Mouse (Mus musculus): Measurements from ENCODE around the gene Lrmda. TPM values are rescaled to one million over a fixed set of nuclear protein-coding genes. Genes with fewer than 3 reads are reported as not detected.

The Lrmda gene
- polyA plus RNA-seq, 1 experiment from 2014 or later, result 0.94 TPM

DNA sequence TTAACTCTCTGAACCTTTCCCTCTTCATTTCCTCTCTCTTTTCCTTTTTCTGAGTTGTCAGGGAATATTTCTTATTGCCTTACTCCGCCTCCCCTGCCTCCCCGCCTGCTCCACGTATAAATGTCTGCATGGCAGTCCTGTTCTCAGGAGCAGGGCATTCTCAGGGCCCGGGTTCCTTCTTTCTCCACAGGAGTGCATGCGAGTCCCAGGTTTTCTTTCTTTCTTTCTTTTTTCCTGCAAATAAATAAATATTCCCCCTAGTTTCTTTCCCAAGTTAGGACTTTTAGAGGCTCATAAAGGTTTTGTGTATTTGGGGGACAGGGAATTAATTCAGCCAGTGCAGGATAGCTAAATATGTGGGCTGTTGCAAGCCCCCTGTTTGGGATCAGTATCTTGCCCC, 27.7 kb upstream of the Lrmda start:
- H3K9ac ChIP-seq (ENCODE audit: low read length), result peak overlapping the region; percentile 83
- no peak for ATAC-seq (ENCODE audit: insufficient read depth, low FRiP score)
- H3K27ac ChIP-seq (ENCODE audit: low read length), result peak overlapping the region; percentile 99

DNA sequence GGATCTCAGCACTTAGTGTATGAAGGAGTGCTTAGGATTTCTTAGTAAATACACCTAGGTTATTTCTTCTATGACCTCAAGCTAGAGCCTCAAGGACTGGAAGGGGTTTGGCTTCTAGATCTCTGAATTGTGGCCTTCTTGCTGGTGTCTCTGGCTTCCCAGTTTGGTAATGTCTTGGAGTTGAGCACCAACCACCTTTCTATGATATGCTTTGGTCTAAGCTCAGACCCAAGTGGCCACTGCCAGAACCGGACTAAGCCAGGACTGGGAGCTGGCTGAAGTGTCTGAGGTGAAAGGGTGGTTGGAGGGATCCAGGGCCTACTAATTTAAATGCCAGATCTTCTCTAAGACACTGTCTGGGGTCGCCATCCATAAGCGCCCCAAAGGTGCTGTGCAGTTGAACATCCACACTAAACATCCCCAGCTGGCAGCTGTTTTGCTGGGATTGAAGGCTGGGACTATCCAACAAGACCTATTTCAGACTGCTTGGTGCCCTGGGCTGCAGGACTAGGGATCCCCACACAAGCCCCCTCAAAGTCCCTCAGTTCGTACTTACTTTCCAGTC, 27.1 kb upstream of the Lrmda start:
- 71% methylated on average over 4 of the region's 4 CpGs for WGBS

More for the DNA sequence above, 27.7 kb upstream of the Lrmda start:
- H3K27me3 ChIP-seq (ENCODE audit: control insufficient read depth, insufficient read depth, low read length), result no peaks in the 10 kb centered on the region
- H3K36me3 ChIP-seq (ENCODE audit: control insufficient read depth, insufficient read depth, low read length), result no peaks in the 10 kb centered on the region
- peaks cover 15% of the 10 kb centered on the region for H3K4me1 ChIP-seq (ENCODE audit: control insufficient read depth, insufficient read depth, low read length)
- peak overlapping the region; percentile 86 for H3K4me2 ChIP-seq (ENCODE audit: low read depth, low read length)
- 39% methylated on average over 5 of the region's 5 CpGs for WGBS
- H3K4me3 ChIP-seq (replicated peaks; ENCODE audit: low read length), result peak overlapping the region; percentile 98
- H3K9me3 ChIP-seq (replicated peaks; ENCODE audit: control insufficient read depth, low read length), result no peaks in the 10 kb centered on the region

DNA sequence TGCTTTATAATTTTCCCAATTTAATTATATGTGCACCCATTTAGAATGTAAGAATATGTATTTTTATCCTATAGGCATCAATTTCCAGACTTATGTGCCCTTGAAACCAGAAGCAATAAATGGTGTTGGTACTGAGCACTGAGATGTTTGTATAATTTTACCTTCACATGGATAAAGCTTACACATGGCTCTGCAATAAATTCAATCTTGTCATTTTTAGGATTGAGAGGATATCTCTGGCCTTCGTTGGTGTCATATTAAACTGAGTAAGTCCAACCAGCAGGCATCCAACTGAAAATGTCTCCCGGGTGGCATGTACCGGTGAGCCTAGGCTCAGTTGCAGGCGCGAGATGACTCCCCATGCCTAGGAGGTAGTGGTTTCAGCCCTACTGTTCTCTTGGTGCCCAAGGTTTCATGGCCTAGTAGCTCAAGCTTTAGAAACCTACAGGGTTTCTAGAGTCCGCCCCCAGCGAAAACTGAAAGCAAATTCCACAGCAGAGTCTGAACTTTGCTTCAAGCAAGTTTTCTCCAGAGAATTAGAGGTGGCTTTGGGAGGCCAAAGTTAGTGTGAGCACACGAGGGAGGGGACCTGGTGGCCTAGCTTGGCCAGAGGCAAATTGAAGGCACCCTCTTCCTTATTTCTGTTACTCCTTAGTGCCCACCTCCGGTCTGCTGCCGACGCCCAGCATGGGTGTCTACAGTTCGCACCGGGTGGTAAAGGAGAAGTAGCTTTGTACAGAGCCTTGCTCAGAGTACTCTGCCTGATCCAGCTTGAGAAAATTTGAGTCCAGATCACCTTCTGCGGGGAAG, 26.1 kb upstream of the Lrmda start:
- H3K27me3 ChIP-seq (ENCODE audit: control insufficient read depth, insufficient read depth, low read length), result no peaks in the 10 kb centered on the region
- H3K4me2 ChIP-seq (ENCODE audit: low read depth, low read length), result peak overlapping the region; percentile 81
- peak overlapping the region; percentile 83 for H3K4me3 ChIP-seq (replicated peaks; ENCODE audit: low read length)
- H3K27ac ChIP-seq (ENCODE audit: low read length), result peak overlapping the region; percentile 95
- H3K4me1 ChIP-seq (ENCODE audit: control insufficient read depth, insufficient read depth, low read length), result peaks cover 15% of the 10 kb centered on the region
- ATAC-seq (ENCODE audit: insufficient read depth, low FRiP score), result no peak
- peak overlapping the region; percentile 89 for H3K9ac ChIP-seq (ENCODE audit: low read length)
- no peaks in the 10 kb centered on the region for H3K36me3 ChIP-seq (ENCODE audit: control insufficient read depth, insufficient read depth, low read length)
- H3K9me3 ChIP-seq (replicated peaks; ENCODE audit: control insufficient read depth, low read length), result no peaks in the 10 kb centered on the region
- 46% methylated on average over 14 of the region's 14 CpGs for WGBS

More for the DNA sequence above, 27.1 kb upstream of the Lrmda start:
- no peaks in the 10 kb centered on the region for H3K9me3 ChIP-seq (replicated peaks; ENCODE audit: control insufficient read depth, low read length)
- no peak for ATAC-seq (ENCODE audit: insufficient read depth, low FRiP score)
- H3K4me1 ChIP-seq (ENCODE audit: control insufficient read depth, insufficient read depth, low read length), result peaks cover 15% of the 10 kb centered on the region
- peak overlapping the region; percentile 98 for H3K4me3 ChIP-seq (replicated peaks; ENCODE audit: low read length)
- no peaks in the 10 kb centered on the region for H3K36me3 ChIP-seq (ENCODE audit: control insufficient read depth, insufficient read depth, low read length)
- H3K27me3 ChIP-seq (ENCODE audit: control insufficient read depth, insufficient read depth, low read length), result no peaks in the 10 kb centered on the region
- H3K9ac ChIP-seq (ENCODE audit: low read length), result peak overlapping the region; percentile 83
- peak overlapping the region; percentile 99 for H3K27ac ChIP-seq (ENCODE audit: low read length)
- peak overlapping the region; percentile 86 for H3K4me2 ChIP-seq (ENCODE audit: low read depth, low read length)

DNA sequence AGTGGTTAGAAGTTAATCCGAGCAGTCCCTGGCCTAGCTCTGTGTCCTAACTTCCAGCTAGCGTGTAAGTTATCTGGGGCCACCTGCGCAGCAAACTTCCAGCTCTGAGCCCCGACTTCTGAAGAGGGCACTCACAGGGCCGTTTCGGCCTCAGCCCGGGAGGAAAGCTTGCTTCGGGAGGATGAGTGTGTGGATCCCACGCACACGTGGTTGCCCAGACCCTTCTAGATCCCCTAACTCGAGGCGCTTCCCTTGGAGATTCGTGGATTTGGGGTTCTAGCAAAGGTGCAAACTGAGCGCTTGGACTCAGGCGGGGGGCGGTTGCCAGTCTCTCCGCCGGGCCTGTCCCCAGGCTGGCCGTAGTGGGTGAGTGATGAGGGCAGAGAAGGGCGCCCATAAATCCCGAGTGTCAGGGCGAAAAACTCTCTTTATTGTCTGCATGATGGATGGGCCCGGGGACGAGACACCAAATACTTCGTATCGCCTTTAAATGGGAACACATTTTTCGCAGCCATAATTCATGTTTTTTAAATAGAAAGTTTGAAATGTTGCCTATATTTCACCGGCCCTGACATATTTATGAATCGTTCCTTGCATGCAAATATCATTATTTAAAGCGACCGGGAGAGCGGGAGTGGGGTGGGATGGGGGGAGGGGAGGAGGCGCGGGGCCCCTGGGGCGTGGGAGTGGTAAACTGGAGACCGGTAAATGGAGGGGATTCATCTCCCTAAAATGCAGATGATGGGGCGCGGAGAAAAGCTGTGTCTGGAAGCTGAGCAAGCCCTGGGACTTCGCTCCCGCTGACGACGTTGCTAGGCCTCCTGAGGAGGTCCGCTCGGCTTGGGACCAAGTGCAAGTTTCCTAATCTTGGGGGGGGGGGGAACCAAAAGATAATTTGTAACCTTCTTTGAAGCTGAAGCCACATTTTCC, 25.2 kb upstream of the Lrmda start:
- peak overlapping the region; percentile 83 for H3K4me3 ChIP-seq (replicated peaks; ENCODE audit: low read length)
- H3K27ac ChIP-seq (ENCODE audit: low read length), result peak overlapping the region; percentile 95
- H3K4me2 ChIP-seq (ENCODE audit: low read depth, low read length), result peak overlapping the region; percentile 81
- H3K27me3 ChIP-seq (ENCODE audit: control insufficient read depth, insufficient read depth, low read length), result no peaks in the 10 kb centered on the region
- H3K9ac ChIP-seq (ENCODE audit: low read length), result peak overlapping the region; percentile 89
- H3K36me3 ChIP-seq (ENCODE audit: control insufficient read depth, insufficient read depth, low read length), result no peaks in the 10 kb centered on the region
- peaks cover 15% of the 10 kb centered on the region for H3K4me1 ChIP-seq (ENCODE audit: control insufficient read depth, insufficient read depth, low read length)
- no peak for ATAC-seq (ENCODE audit: insufficient read depth, low FRiP score)
- H3K9me3 ChIP-seq (replicated peaks; ENCODE audit: control insufficient read depth, low read length), result no peaks in the 10 kb centered on the region
- WGBS, result 9% methylated on average over 42 of the region's 44 CpGs

DNA sequence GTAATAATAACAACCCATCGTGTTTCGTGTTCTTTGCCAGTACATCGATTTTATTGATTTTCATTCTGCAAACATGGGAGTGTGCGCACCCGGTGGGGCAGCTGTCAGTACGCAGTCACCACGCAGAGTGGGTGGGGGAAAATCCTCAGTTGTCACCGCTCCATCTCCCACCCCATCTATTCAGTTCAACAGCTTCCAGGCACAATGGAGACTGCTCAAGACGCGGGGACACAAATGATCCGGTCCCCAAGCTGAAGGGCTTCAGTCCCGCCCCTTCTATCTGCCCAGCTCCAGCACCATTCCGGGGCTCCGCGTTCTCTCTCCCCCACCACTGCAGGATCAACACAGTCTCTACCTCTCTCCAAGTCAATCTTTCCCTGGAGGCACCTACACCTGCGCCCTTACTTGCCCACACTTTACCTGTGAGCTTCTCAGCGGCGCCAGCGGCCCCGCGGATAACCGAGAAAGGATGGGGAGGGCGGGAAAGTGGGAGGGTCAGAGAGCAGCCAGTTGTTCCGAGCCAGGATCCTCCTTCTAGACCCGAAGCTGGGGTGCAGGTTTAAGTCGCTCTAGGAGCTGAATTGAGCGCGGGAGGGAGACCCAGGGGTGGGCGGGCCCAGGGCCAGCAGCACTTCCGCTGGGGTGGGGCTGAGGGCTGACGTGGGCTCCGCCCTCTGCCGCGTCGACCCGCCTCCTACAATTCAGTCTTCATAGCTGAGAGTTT, 24.3 kb upstream of the Lrmda start:
- no peaks in the 10 kb centered on the region for H3K9me3 ChIP-seq (replicated peaks; ENCODE audit: control insufficient read depth, low read length)
- H3K27me3 ChIP-seq (ENCODE audit: control insufficient read depth, insufficient read depth, low read length), result no peaks in the 10 kb centered on the region
- peak overlapping the region; percentile 95 for H3K27ac ChIP-seq (ENCODE audit: low read length)
- peak overlapping the region; percentile 83 for H3K4me3 ChIP-seq (replicated peaks; ENCODE audit: low read length)
- no peaks in the 10 kb centered on the region for H3K36me3 ChIP-seq (ENCODE audit: control insufficient read depth, insufficient read depth, low read length)
- ATAC-seq (ENCODE audit: insufficient read depth, low FRiP score), result peak; percentile 82
- H3K4me1 ChIP-seq (ENCODE audit: control insufficient read depth, insufficient read depth, low read length), result peaks cover 15% of the 10 kb centered on the region
- peak overlapping the region; percentile 89 for H3K9ac ChIP-seq (ENCODE audit: low read length)
- peak overlapping the region; percentile 81 for H3K4me2 ChIP-seq (ENCODE audit: low read depth, low read length)
- under 1% methylated on average over 36 of the region's 36 CpGs for WGBS

DNA sequence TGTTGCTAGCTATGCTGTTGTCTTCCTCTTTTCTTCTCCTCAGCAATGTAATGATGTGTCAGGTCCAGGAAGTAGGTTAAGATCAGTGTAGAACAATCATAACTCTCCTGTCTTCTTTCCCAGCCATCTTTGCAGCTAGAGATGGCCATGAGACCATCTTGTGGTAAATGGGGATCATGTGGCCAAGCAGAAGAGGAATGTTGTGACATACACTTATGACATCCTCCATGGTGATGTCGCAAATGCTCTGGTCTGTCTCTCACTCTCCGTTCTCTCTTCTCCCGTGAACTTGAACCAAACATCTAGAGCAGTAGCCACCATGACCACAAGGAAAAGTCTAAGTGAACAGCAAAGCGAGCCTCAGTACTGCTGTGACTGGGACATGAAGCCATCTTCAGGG, 19.9 kb upstream of the Lrmda start:
- H3K4me2 ChIP-seq (ENCODE audit: low read depth, low read length), result no peak overlapping the region
- H3K4me3 ChIP-seq (replicated peaks; ENCODE audit: low read length), result no peak overlapping the region
- no peak overlapping the region for H3K27ac ChIP-seq (ENCODE audit: low read length)
- no peak for ATAC-seq (ENCODE audit: insufficient read depth, low FRiP score)
- 0 out of 2 replicates have a peak, but pooled peaks cover 3% of the 10 kb centered on the region for H3K4me1 ChIP-seq (ENCODE audit: control insufficient read depth, insufficient read depth, low read length)
- H3K27me3 ChIP-seq (ENCODE audit: control insufficient read depth, insufficient read depth, low read length), result no peaks in the 10 kb centered on the region
- H3K9me3 ChIP-seq (replicated peaks; ENCODE audit: control insufficient read depth, low read length), result no peaks in the 10 kb centered on the region
- WGBS, result 92% methylated on average over 4 of the region's 4 CpGs
- no peaks in the 10 kb centered on the region for H3K36me3 ChIP-seq (ENCODE audit: control insufficient read depth, insufficient read depth, low read length)
- H3K9ac ChIP-seq (ENCODE audit: low read length), result no peak overlapping the region

DNA sequence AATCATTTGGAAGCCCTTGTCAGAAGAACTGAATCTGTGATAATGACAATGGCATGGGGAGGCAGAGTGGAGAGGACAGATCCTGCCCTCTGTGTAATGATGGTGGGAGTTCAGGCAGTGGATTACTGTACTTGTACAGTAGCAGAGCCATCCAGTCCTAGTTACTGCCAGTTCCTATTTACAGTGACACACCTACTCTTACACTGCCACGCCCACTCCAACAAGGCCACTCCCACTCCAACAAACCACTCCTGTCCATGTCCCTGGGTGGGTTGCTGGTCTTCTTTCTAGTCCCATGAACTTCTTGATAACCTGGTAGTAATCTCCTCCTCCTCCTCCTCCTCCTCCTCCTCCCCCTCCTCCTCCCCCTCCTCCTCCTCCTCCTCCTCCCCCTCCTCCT, 16.3 kb upstream of the Lrmda start:
- Histone ChIP-seq H3K27ac (ENCODE audit: low read length) (no peak overlapping the region), H3K9ac (ENCODE audit: low read length) (no peak overlapping the region), H3K4me2 (ENCODE audit: low read depth, low read length) (no peak overlapping the region), H3K9me3 (replicated peaks; ENCODE audit: control insufficient read depth, low read length) (no peaks in the 10 kb centered on the region), H3K4me1 (ENCODE audit: control insufficient read depth, insufficient read depth, low read length) (no peaks in the 10 kb centered on the region), H3K27me3 (ENCODE audit: control insufficient read depth, insufficient read depth, low read length) (no peaks in the 10 kb centered on the region), H3K36me3 (ENCODE audit: control insufficient read depth, insufficient read depth, low read length) (no peaks in the 10 kb centered on the region), H3K4me3 (replicated peaks; ENCODE audit: low read length) (no peak overlapping the region)
- WGBS, result 79% methylated on average over 1 of the region's 1 CpGs
- ATAC-seq (ENCODE audit: insufficient read depth, low FRiP score), result no peak

DNA sequence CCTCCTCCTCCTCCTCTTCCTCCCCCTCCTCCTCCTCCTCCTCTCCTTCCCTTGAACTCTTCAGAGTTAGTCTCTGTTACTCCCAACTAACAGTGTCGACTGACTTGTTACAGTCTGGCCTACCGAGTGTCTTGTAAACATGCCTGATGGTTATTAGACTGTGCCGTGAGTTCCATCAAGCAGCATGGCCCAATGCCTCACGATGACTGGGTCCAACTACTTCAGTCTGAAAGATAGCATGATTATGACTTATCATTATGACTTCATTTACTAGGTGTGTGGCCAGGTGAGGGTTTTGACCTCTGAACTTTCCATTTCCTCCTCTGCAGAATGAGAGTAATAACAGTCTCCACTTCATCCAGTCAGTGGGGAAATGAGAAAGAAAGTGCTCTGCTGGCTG, 15.9 kb upstream of the Lrmda start:
- no peak overlapping the region for H3K4me3 ChIP-seq (replicated peaks; ENCODE audit: low read length)
- no peak overlapping the region for H3K4me2 ChIP-seq (ENCODE audit: low read depth, low read length)
- H3K27me3 ChIP-seq (ENCODE audit: control insufficient read depth, insufficient read depth, low read length), result no peaks in the 10 kb centered on the region
- WGBS, result 68% methylated on average over 4 of the region's 4 CpGs
- no peaks in the 10 kb centered on the region for H3K9me3 ChIP-seq (replicated peaks; ENCODE audit: control insufficient read depth, low read length)
- no peak for ATAC-seq (ENCODE audit: insufficient read depth, low FRiP score)
- H3K9ac ChIP-seq (ENCODE audit: low read length), result no peak overlapping the region
- H3K36me3 ChIP-seq (ENCODE audit: control insufficient read depth, insufficient read depth, low read length), result no peaks in the 10 kb centered on the region
- H3K4me1 ChIP-seq (ENCODE audit: control insufficient read depth, insufficient read depth, low read length), result no peaks in the 10 kb centered on the region
- no peak overlapping the region for H3K27ac ChIP-seq (ENCODE audit: low read length)
